Mouse (Mus musculus) liver, embryonic 14 days (tissue): ENCODE measurements around the gene Kyat1. TPM values are rescaled to one million over a fixed set of nuclear protein-coding genes. Genes with fewer than 3 reads are reported as not detected.

ENCODE experiments used
- polyA plus RNA-seq: library from polyadenylated mRNA; depleted of rRNA; stranded (reverse); fragments of >200 nt; gene quantifications from 2 replicates; pipeline ENCODE4 v1.2.3, GENCODE M21; 2012; rRNA removed

Gene Kyat1
- 13.0 and 14.4 TPM in 2 replicates for polyA plus RNA-seq

GRCm38 (mm10) chr2:30205629-30206357 is at the start of gene Kyat1:
TSS of gene Kyat1 (minus strand) at chr2:30205847.

GRCm38 (mm10) chr2:30240267-30240666 is 34.6 kb upstream of the Kyat1 start, which contains the start of gene Gm28035:
TSS of gene Gm28035 (plus strand) at chr2:30240567.

GRCm38 (mm10) chr2:30237199-30237880 is 31.7 kb upstream of the Kyat1 start, which contains the start of gene Lrrc8a:
TSS of gene Lrrc8a (plus strand) at chr2:30237715.

GRCm38 (mm10) chr2:30177700-30178675 is 27.7 kb downstream of the Kyat1 start, which contains the start of gene Spout1:
TSS of gene Spout1 (minus strand) at chr2:30178459.

GRCm38 (mm10) chr2:30171371-30171996 is 34.2 kb downstream of the Kyat1 start, which contains the start of gene Endog:
TSS of gene Endog (plus strand) at chr2:30171493.

Other genes with a start within 250 kb of the Kyat1 start
- gene Sptan1, start 240.3 kb downstream of the Kyat1 start, polyA plus RNA-seq = 19.9 and 23.5 TPM in 2 replicates
- 5.2 and 5.7 TPM in 2 replicates for gene Wdr34, start 157.0 kb downstream of the Kyat1 start, polyA plus RNA-seq
- gene Set, start 148.5 kb downstream of the Kyat1 start, polyA plus RNA-seq = 185 and 242 TPM in 2 replicates
- 3.1 and 3.2 TPM in 2 replicates for gene Pkn3, start 128.2 kb downstream of the Kyat1 start, polyA plus RNA-seq
- gene Zdhhc12, start 112.2 kb downstream of the Kyat1 start, polyA plus RNA-seq = 21.0 and 25.7 TPM in 2 replicates
- 6.6 and 7.7 TPM in 2 replicates for gene Zer1, start 81.3 kb downstream of the Kyat1 start, polyA plus RNA-seq
- gene Tbc1d13, start 72.1 kb downstream of the Kyat1 start, polyA plus RNA-seq = 9.1 and 11.7 TPM in 2 replicates
- 10.4 and 12.0 TPM in 2 replicates for gene Endog, start 34.4 kb downstream of the Kyat1 start, polyA plus RNA-seq
- 21.1 and 21.7 TPM in 2 replicates for gene Spout1, start 27.4 kb downstream of the Kyat1 start, polyA plus RNA-seq
- 3.1 and 3.7 TPM in 2 replicates for gene Lrrc8a, start 31.9 kb upstream of the Kyat1 start, polyA plus RNA-seq
- gene Gm28035, start 34.7 kb upstream of the Kyat1 start, polyA plus RNA-seq = 0.84 and 0.92 TPM in 2 replicates
- gene Phyhd1, start 60.4 kb upstream of the Kyat1 start, polyA plus RNA-seq = 15.2 and 18.6 TPM in 2 replicates
- not detected in 2 replicates for gene Gm28038, start 75.2 kb upstream of the Kyat1 start, polyA plus RNA-seq
- 4.3 and 5.0 TPM in 2 replicates for gene Dolk, start 80.5 kb upstream of the Kyat1 start, polyA plus RNA-seq
- 12.8 and 17.0 TPM in 2 replicates for gene Nup188, start 80.5 kb upstream of the Kyat1 start, polyA plus RNA-seq
- gene Sh3glb2, start 153.5 kb upstream of the Kyat1 start, polyA plus RNA-seq = 19.1 and 20.9 TPM in 2 replicates
- 5.6 and 6.8 TPM in 2 replicates for gene Miga2, start 158.4 kb upstream of the Kyat1 start, polyA plus RNA-seq
- gene Dolpp1, start 186.4 kb upstream of the Kyat1 start, polyA plus RNA-seq = 13.3 and 17.3 TPM in 2 replicates
- gene Crat, start 210.0 kb upstream of the Kyat1 start, polyA plus RNA-seq = 12.5 and 14.2 TPM in 2 replicates
- gene Ptpa, start 210.2 kb upstream of the Kyat1 start, polyA plus RNA-seq = 61.7 and 77.5 TPM in 2 replicates